Mouse (Mus musculus): ENCODE results near the gene Fgf18. TPM values are rescaled to one million over a fixed set of nuclear protein-coding genes. Genes with fewer than 3 reads are reported as not detected.

Gene Fgf18
- polyA plus RNA-seq, 1 experiment = 0.62 TPM

GRCm38 (mm10) chr11:33147572-33148337 lies 555 bp upstream of the Fgf18 start:
- Histone ChIP-seq H3K36me3 (ENCODE audit: control insufficient read depth, insufficient read depth, low read length) (peaks cover 6% of the 10 kb centered on the region), H3K4me1 (ENCODE audit: control insufficient read depth, insufficient read depth, insufficient read length) (peaks cover 7% of the 10 kb centered on the region), H3K4me3 (ENCODE audit: extremely low read depth, insufficient read depth, insufficient read length) (peak overlapping the region; percentile 52), H3K27me3 (ENCODE audit: control insufficient read depth, insufficient read depth, low read length) (peaks cover 13% of the 10 kb centered on the region), H3K27ac (ENCODE audit: insufficient read depth, low read length) (no peak overlapping the region)
- peak in 1 of 2 experiments; percentile 30 for DNase-seq (ENCODE audit: low read depth in 1 of 2, low spot score in 2 of 2)
- WGBS = 2% methylated on average over 79 of the region's 85 CpGs
- TF ChIP-seq POLR2A (IDR thresholded peaks at IDR 0.05; ENCODE audit: low read depth, low read length) (no peak), CTCF (IDR thresholded peaks at IDR 0.05; ENCODE audit: extremely low read depth, insufficient read depth, insufficient read length, insufficient replicate concordance) (no peak)

- H3K4me3 ChIP-seq (ENCODE audit: extremely low read depth, insufficient read depth, insufficient read length) = peak overlapping the region; percentile 39
- H3K27ac ChIP-seq (ENCODE audit: insufficient read depth, low read length) = no peak overlapping the region
- DNase-seq (ENCODE audit: low read depth in 1 of 2, low spot score in 2 of 2) = no peak
- peaks cover 13% of the 10 kb centered on the region for H3K27me3 ChIP-seq (ENCODE audit: control insufficient read depth, insufficient read depth, low read length)
- no peak for TF ChIP-seq POLR2A (IDR thresholded peaks at IDR 0.05; ENCODE audit: low read depth, low read length)
- TF ChIP-seq CTCF (IDR thresholded peaks at IDR 0.05; ENCODE audit: extremely low read depth, insufficient read depth, insufficient read length, insufficient replicate concordance) = no peak
- WGBS = 2% methylated on average over 30 of the region's 30 CpGs
- H3K36me3 ChIP-seq (ENCODE audit: control insufficient read depth, insufficient read depth, low read length) = peaks cover 6% of the 10 kb centered on the region
- H3K4me1 ChIP-seq (ENCODE audit: control insufficient read depth, insufficient read depth, insufficient read length) = peaks cover 7% of the 10 kb centered on the region
Measured at GRCm38 (mm10) chr11:33146651-33147131, 509 bp downstream of the Fgf18 start.

DNA sequence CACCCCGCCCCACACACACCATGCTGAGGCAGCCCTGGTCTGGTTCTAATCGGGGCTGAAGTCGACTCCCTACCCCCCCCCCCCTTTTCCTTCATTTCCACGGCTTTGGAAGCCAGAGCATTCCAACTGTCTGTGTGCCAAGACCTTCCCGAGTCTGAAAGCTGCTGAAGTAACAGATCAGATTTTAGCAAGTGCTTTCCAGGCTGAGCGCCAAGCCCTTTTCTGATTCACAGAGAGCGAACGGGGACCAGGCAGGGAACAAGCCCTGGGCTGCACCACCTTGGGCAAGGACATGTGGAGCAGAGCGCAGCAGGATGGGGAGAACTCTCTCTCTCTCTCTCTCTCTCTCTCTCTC lies 1.1 kb downstream of the Fgf18 start:
- TF ChIP-seq POLR2A (IDR thresholded peaks at IDR 0.05; ENCODE audit: low read depth, low read length) (no peak), CTCF (IDR thresholded peaks at IDR 0.05; ENCODE audit: extremely low read depth, insufficient read depth, insufficient read length, insufficient replicate concordance) (no peak)
- DNase-seq (ENCODE audit: low read depth in 1 of 2, low spot score in 2 of 2) = no peak
- H3K4me3 ChIP-seq (ENCODE audit: extremely low read depth, insufficient read depth, insufficient read length) = no peak overlapping the region
- peaks cover 4% of the 10 kb centered on the region; the same call in 1 of the 2 replicates for H3K36me3 ChIP-seq (ENCODE audit: control insufficient read depth, insufficient read depth, low read length)
- H3K4me1 ChIP-seq (ENCODE audit: control insufficient read depth, insufficient read depth, insufficient read length) = peaks cover 7% of the 10 kb centered on the region
- no peak overlapping the region for H3K27ac ChIP-seq (ENCODE audit: insufficient read depth, low read length)
- 22% methylated on average over 9 of the region's 9 CpGs for whole genome bisulfite sequencing
- peaks cover 13% of the 10 kb centered on the region for H3K27me3 ChIP-seq (ENCODE audit: control insufficient read depth, insufficient read depth, low read length)

GRCm38 (mm10) chr11:33145201-33146142 lies 1.7 kb downstream of the Fgf18 start:
- H3K27me3 ChIP-seq (ENCODE audit: control insufficient read depth, insufficient read depth, low read length) = peaks cover 13% of the 10 kb centered on the region
- 45% methylated on average over 7 of the region's 7 CpGs for whole genome bisulfite sequencing
- no peak for DNase-seq (ENCODE audit: low read depth in 1 of 2, low spot score in 2 of 2)
- no peak overlapping the region for H3K4me3 ChIP-seq (ENCODE audit: extremely low read depth, insufficient read depth, insufficient read length)
- H3K4me1 ChIP-seq (ENCODE audit: control insufficient read depth, insufficient read depth, insufficient read length) = peaks cover 7% of the 10 kb centered on the region
- H3K27ac ChIP-seq (ENCODE audit: insufficient read depth, low read length) = no peak overlapping the region
- no peak for TF ChIP-seq POLR2A (IDR thresholded peaks at IDR 0.05; ENCODE audit: low read depth, low read length)
- TF ChIP-seq CTCF (IDR thresholded peaks at IDR 0.05; ENCODE audit: extremely low read depth, insufficient read depth, insufficient read length, insufficient replicate concordance) = no peak
- peaks cover 3% of the 10 kb centered on the region; the same call in 1 of the 2 replicates for H3K36me3 ChIP-seq (ENCODE audit: control insufficient read depth, insufficient read depth, low read length)

DNA sequence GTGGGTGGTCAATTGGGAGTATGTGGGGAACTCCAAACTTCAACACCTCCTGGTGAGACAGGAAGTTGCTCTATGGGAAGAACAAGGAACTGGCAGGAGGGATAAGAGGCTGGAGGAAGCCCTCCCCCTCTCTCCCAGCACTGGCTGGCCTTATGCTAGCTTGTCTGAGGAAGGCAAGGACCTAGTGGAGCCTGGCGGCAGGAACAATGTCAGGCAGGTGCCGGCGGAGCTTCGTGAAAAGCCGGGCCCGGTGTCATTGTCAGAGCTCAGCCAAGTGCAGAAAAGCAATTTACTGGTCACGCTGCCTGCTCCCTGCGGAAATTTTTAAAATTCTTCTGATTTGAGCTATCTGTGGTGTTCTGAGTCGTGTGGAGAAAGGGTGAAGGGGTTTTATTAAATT lies 3.3 kb downstream of the Fgf18 start:
- H3K27ac ChIP-seq (ENCODE audit: insufficient read depth, low read length) = no peak overlapping the region
- no peak for DNase-seq (ENCODE audit: low read depth in 1 of 2, low spot score in 2 of 2)
- peaks cover 7% of the 10 kb centered on the region for H3K4me1 ChIP-seq (ENCODE audit: control insufficient read depth, insufficient read depth, insufficient read length)
- WGBS = 37% methylated on average over 9 of the region's 9 CpGs
- no peaks in the 10 kb centered on the region for H3K36me3 ChIP-seq (ENCODE audit: control insufficient read depth, insufficient read depth, low read length)
- TF ChIP-seq POLR2A (IDR thresholded peaks at IDR 0.05; ENCODE audit: low read depth, low read length) = no peak
- no peak for TF ChIP-seq CTCF (IDR thresholded peaks at IDR 0.05; ENCODE audit: extremely low read depth, insufficient read depth, insufficient read length, insufficient replicate concordance)
- no peak overlapping the region for H3K4me3 ChIP-seq (ENCODE audit: extremely low read depth, insufficient read depth, insufficient read length)
- H3K27me3 ChIP-seq (ENCODE audit: control insufficient read depth, insufficient read depth, low read length) = peaks cover 13% of the 10 kb centered on the region

- peaks cover 13% of the 10 kb centered on the region for H3K27me3 ChIP-seq (ENCODE audit: control insufficient read depth, insufficient read depth, low read length)
- no peak overlapping the region for H3K4me3 ChIP-seq (ENCODE audit: extremely low read depth, insufficient read depth, insufficient read length)
- no peaks in the 10 kb centered on the region for H3K36me3 ChIP-seq (ENCODE audit: control insufficient read depth, insufficient read depth, low read length)
- no peak for DNase-seq (ENCODE audit: low read depth in 1 of 2, low spot score in 2 of 2)
- H3K4me1 ChIP-seq (ENCODE audit: control insufficient read depth, insufficient read depth, insufficient read length) = peaks cover 5% of the 10 kb centered on the region; the same call in 1 of the 2 replicates
- WGBS = 95% methylated on average over 1 of the region's 1 CpGs
- H3K27ac ChIP-seq (ENCODE audit: insufficient read depth, low read length) = no peak overlapping the region
- TF ChIP-seq POLR2A (IDR thresholded peaks at IDR 0.05; ENCODE audit: low read depth, low read length) = no peak
- no peak for TF ChIP-seq CTCF (IDR thresholded peaks at IDR 0.05; ENCODE audit: extremely low read depth, insufficient read depth, insufficient read length, insufficient replicate concordance)
Measured at GRCm38 (mm10) chr11:33142801-33143200, 4.4 kb downstream of the Fgf18 start.
